Mouse (Mus musculus) heart, postnatal 0 days (tissue): ENCODE measurements around the gene Olfr54.
"Not testable (repeated sequence)": the region's sequence is repeated elsewhere in the genome, so short reads cannot be mapped to it uniquely, and the experiment has no call there.

Experiments
- CTCF ChIP-seq: IDR thresholded peaks from 2 replicates; pipeline ENCODE4 v1.5.1; 2016; ENCODE audit warnings: antibody characterized with exemption, control low read depth, low read depth
- EP300 ChIP-seq: IDR thresholded peaks from 2 replicates; pipeline ENCODE4 v1.6.1; 2016; ENCODE audit warnings: antibody characterized with exemption, low read depth

- TF ChIP-seq CTCF, EP300: not testable (repeated sequence)
These were observed 30.7 kb downstream of the Olfr54 start for GRCm38 (mm10) chr11:51044776-51045175.
